Mouse (Mus musculus): ENCODE results near the gene Arel1. TPM values are rescaled to one million over a fixed set of nuclear protein-coding genes. Genes with fewer than 3 reads are reported as not detected.

The Arel1 gene
- total RNA-seq, 4 experiments from 2014 or later: 27.0 to 28.3 (median 27.9) TPM

Other genes starting within 250 kb of the Arel1 start
- 10 to 100 TPM; 12.1 to 16.8 (median 14.0) TPM for gene Npc2, start 197.7 kb downstream of the Arel1 start, total RNA-seq (2022)
- 10 to 100 TPM; 41.4 to 48.9 (median 45.8) TPM for gene Isca2, start 197.6 kb downstream of the Arel1 start, total RNA-seq (2022)
- 1 to 10 TPM; 1.6 to 3.1 (median 2.4) TPM for gene Ltbp2, start 94.4 kb downstream of the Arel1 start, total RNA-seq (2022)
- gene Fcf1, start within 50 bp of the Arel1 start, total RNA-seq (2022): 10 to 100 TPM; 26.7 to 29.8 (median 28.0) TPM
- gene Ylpm1, start 25.4 kb upstream of the Arel1 start, total RNA-seq (2022): 10 to 100 TPM; 11.2 to 17.5 (median 15.3) TPM
- gene Prox2, start 139.9 kb upstream of the Arel1 start, total RNA-seq (2022): 1 to 10 TPM; 2.0 to 3.3 (median 2.6) TPM
- gene Dlst, start 139.9 kb upstream of the Arel1 start, total RNA-seq (2022): 100 to 1,000 TPM; 236 to 267 (median 263) TPM
- gene Rps6kl1, start 180.4 kb upstream of the Arel1 start, total RNA-seq (2022): under 1 TPM; 0.31 to 0.46 (median 0.32) TPM
- gene Pgf, start 206.9 kb upstream of the Arel1 start, total RNA-seq (2022): 1 to 10 TPM in 3 of 4 experiments, under 1 TPM in 1; 0.70 to 2.1 (median 1.5) TPM
- gene Eif2b2, start 248.6 kb upstream of the Arel1 start, total RNA-seq (2022): 10 to 100 TPM; 50.2 to 68.0 (median 60.0) TPM